Mouse (Mus musculus) cortical plate, adult 2 months (tissue): ENCODE results near the gene Smarca5. TPM values are rescaled to one million over a fixed set of nuclear protein-coding genes. Genes with fewer than 3 reads are reported as not detected.

Experiments
- H3K27ac ChIP-seq: fragments of 200-500 bp; 2 replicates; pipeline ENCODE4 v1.5.1; 2012; ENCODE audit warnings: low read length, control low read depth, inconsistent platforms; ENCODE audit not compliant: insufficient read depth
- H3K4me1 ChIP-seq: fragments of 200-500 bp; 2 replicates; pipeline ENCODE4 v1.6.1; 2011; ENCODE audit warnings: low read length; ENCODE audit not compliant: control insufficient read depth, insufficient read depth
- H3K4me3 ChIP-seq: fragments of 200-500 bp; 2 replicates; pipeline ENCODE4 v1.5.1; 2011; ENCODE audit warnings: mild to moderate bottlenecking, low read length, control low read depth; ENCODE audit not compliant: insufficient read depth
- CTCF ChIP-seq: fragments of 200-500 bp; IDR thresholded peaks from 2 replicates; pipeline ENCODE4 v1.5.1; 2011; ENCODE audit warnings: mild to moderate bottlenecking, control low read depth, low read length; ENCODE audit not compliant: insufficient read depth; ENCODE audit errors: extremely low read depth
- POLR2A ChIP-seq: fragments of 200-500 bp; IDR thresholded peaks from 2 replicates; pipeline ENCODE4 v1.6.1; 2011; ENCODE audit warnings: mild to moderate bottlenecking, low read length, control low read depth; ENCODE audit not compliant: insufficient read depth; ENCODE audit errors: extremely low read depth
- polyA plus RNA-seq: library from polyadenylated mRNA; depleted of rRNA; stranded (reverse); fragments of >200 nt; gene quantifications from 2 replicates; pipeline ENCODE4 v1.2.3, GENCODE M21; 2012

The Smarca5 gene
- polyA plus RNA-seq, 1 experiment = 17.9 TPM

- no peak overlapping the region for H3K27ac ChIP-seq
- H3K4me1 ChIP-seq = no peaks in the 10 kb centered on the region
- TF ChIP-seq POLR2A (no peak), CTCF (no peak)
Measured at GRCm38 (mm10) chr8:80752429-80752828, 13.1 kb upstream of the Smarca5 start.

GRCm38 (mm10) chr8:80749091-80749490, 9.8 kb upstream of the Smarca5 start:
- TF ChIP-seq POLR2A (no peak), CTCF (no peak)
- H3K4me3 ChIP-seq = no peak overlapping the region
- H3K4me1 ChIP-seq = no peaks in the 10 kb centered on the region
- H3K27ac ChIP-seq = no peak overlapping the region

More at GRCm38 (mm10) chr8:80752429-80752828, 13.1 kb upstream of the Smarca5 start:
- H3K4me3 ChIP-seq = no peak overlapping the region

GRCm38 (mm10) chr8:80739932-80740331, 635 bp upstream of the Smarca5 start:
- no peak for TF ChIP-seq CTCF
- no peak for TF ChIP-seq POLR2A
- Histone ChIP-seq H3K4me1 (no peaks in the 10 kb centered on the region; the same call in 1 of the 2 replicates), H3K4me3 (peak overlapping the region; percentile 82), H3K27ac (peak overlapping the region; percentile 93)

DNA sequence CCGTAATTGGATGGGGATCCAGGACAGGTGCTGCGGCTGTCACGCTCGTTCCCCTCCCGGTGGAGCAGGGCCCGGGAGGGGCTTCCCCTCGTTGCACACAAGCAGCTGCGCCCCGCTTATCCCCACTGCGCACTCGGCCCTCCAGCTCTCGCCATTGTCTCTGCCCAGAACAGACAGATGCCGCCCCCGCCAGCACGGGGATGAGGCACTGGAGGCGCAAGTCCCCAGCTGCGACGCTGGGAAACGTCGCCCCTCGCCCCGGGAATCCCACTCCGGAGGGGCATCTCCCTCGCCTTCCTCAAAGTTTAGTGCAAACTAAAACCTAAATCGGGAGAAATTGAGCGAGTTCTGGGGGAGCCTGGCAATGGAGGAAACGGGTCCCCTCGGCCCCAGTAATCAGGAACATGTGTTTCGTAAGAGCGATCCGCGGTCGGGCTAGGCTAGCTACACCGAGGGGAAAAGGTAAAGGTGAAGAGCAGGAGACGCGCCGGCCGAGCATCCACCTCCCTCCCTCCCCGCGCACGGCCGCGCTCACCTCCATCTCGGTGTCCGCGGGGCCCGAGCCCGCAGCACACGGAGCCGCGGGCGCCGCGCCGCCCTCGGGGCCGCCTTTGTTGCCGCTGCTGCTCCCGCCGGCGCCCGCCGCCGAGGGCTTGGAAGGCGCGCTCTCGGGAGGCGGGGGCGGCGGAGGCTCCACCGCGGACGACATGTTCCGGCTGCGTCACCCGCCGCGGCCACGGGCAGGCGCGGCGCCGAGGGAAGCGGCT, 726 bp downstream of the Smarca5 start:
- no peak for TF ChIP-seq POLR2A
- TF ChIP-seq CTCF = no peak
- H3K4me3 ChIP-seq = peak overlapping the region; percentile 82
- no peaks in the 10 kb centered on the region; the same call in 1 of the 2 replicates for H3K4me1 ChIP-seq
- H3K27ac ChIP-seq = peak overlapping the region; percentile 98

- Histone ChIP-seq H3K27ac (peak overlapping the region; percentile 98), H3K4me3 (peak overlapping the region; percentile 82)
- TF ChIP-seq CTCF (no peak), POLR2A (no peak)
Measured at GRCm38 (mm10) chr8:80738046-80738387, 1.3 kb downstream of the Smarca5 start.

DNA sequence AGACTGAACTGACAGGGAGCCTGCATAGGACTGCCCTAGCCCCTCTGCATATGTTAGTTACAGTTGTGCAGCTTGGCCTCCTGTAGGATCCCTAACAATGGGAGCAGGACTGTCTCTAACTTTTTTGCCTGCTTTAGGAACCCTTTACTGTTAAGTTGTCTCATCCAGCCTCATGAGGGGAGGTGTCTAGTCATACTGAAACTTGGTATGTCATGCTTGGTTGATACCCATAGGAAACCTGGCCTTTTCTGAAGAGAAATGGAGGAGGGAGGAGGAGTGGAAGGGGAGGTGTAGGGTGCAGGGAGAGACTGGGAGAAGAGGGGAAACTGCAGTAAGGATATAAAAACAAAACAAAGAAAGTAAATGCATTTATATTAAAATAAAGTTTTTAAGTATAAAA, 7.0 kb downstream of the Smarca5 start:
- no peak for TF ChIP-seq POLR2A
- TF ChIP-seq CTCF = no peak
- H3K4me3 ChIP-seq = no peak overlapping the region
- H3K27ac ChIP-seq = no peak overlapping the region
- no peaks in the 10 kb centered on the region for H3K4me1 ChIP-seq

More at GRCm38 (mm10) chr8:80738046-80738387, 1.3 kb downstream of the Smarca5 start:
- H3K4me1 ChIP-seq = no peaks in the 10 kb centered on the region; the same call in 1 of the 2 replicates

DNA sequence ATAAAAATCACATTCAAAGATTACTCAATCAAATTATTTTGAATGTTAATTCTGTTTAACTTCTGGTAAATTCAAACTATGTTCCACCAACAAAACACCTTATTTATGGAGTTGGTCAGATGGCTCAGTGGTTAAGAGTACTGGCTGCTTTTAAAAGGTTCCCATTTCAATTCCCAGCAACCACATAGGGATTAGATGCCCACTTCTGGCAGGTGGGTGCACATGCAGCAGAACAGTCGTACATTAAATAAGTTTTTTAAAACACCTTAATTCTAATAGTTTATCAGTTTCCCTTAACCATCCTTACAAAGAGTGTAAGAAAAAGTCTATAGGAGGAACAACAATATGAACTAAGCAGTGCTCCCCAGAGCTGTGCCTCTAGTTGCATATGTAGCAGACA, 24.8 kb downstream of the Smarca5 start:
- no peak overlapping the region for H3K4me3 ChIP-seq
- no peaks in the 10 kb centered on the region for H3K4me1 ChIP-seq
- TF ChIP-seq POLR2A = no peak
- TF ChIP-seq CTCF = no peak

DNA sequence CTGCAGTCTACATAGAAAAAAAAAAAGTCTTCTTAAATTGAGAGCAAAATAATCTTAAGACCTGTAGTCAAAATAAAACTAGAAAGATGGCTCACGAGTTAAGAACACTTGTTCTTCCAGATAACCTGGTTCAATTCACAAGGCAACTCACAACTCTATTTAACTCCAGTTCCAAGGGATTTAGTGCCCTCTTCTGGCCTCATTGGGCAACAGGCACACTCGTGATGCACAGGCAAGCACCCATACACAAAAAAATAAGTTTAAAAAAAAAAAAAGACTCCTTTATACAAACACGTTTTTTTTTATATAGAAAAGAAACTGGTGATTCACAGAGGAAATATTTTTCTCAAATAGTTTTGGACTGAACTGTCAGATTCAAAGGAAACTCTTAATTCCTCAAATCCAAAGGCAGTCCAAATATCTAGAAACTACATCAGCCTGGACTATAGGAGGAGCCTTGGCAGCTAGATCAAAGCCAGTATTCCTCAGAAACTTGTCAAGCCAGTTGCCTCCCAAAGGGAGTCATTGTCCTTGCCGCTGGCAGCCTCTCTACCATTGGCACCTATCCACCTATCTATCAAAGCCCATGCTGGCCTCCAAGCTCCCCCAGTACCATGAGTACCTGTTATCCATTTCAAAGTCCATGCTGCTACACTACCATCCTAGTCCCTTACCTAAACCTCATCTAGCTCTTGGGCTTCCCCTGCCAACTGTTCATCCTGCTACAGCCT, 28.5 kb downstream of the Smarca5 start:
- H3K4me1 ChIP-seq = no peaks in the 10 kb centered on the region

More for the DNA sequence above, 24.8 kb downstream of the Smarca5 start:
- H3K27ac ChIP-seq = no peak overlapping the region

GRCm38 (mm10) chr8:80688141-80688540, 51.2 kb downstream of the Smarca5 start:
- H3K27ac ChIP-seq = no peak overlapping the region
- H3K4me1 ChIP-seq = no peaks in the 10 kb centered on the region
- no peak overlapping the region for H3K4me3 ChIP-seq
- TF ChIP-seq CTCF (peak; percentile 76), POLR2A (no peak)

More for the DNA sequence above, 28.5 kb downstream of the Smarca5 start:
- no peak overlapping the region for H3K27ac ChIP-seq
- TF ChIP-seq POLR2A = no peak
- 0 out of 2 replicates have a peak, but pooled peaks have one; percentile 17 for TF ChIP-seq CTCF
- no peak overlapping the region for H3K4me3 ChIP-seq
